Mouse (Mus musculus): ENCODE measurements around the gene Rgl2.

Gene Rgl2

GRCm38 (mm10) chr17:33968489-33968888 is 39.1 kb downstream of the Rgl2 start:
- peak; percentile 71 to 78 for DNase-seq (ENCODE audit: low spot score in 2 of 2)

- no peak for DNase-seq (ENCODE audit: low spot score in 2 of 2)
Observed at GRCm38 (mm10) chr17:33968927-33969326, 39.6 kb downstream of the Rgl2 start.

GRCm38 (mm10) chr17:33969394-33969793 is 40.1 kb downstream of the Rgl2 start:
- DNase-seq (ENCODE audit: low spot score in 2 of 2): no peak

- no peak for DNase-seq (ENCODE audit: low spot score in 2 of 2)
Observed at GRCm38 (mm10) chr17:33972691-33973090, 43.3 kb downstream of the Rgl2 start.

- no peak for DNase-seq (ENCODE audit: low spot score in 2 of 2)
Observed at GRCm38 (mm10) chr17:33973572-33973971, 44.2 kb downstream of the Rgl2 start.

- DNase-seq (ENCODE audit: low spot score in 2 of 2): no peak
Observed at GRCm38 (mm10) chr17:33977861-33978557, 48.7 kb downstream of the Rgl2 start.

- peak; percentile 65 to 83 for DNase-seq (ENCODE audit: low spot score in 2 of 2)
Observed at GRCm38 (mm10) chr17:33978631-33979031, 49.3 kb downstream of the Rgl2 start.

GRCm38 (mm10) chr17:33979512-33980050 is 50.2 kb downstream of the Rgl2 start:
- DNase-seq (ENCODE audit: low spot score in 2 of 2): no peak

GRCm38 (mm10) chr17:33980181-33981035 is 51.1 kb downstream of the Rgl2 start:
- DNase-seq (ENCODE audit: low spot score in 2 of 2): no peak

- DNase-seq (ENCODE audit: low spot score in 2 of 2): peak; percentile 68 to 87
Observed at GRCm38 (mm10) chr17:33981192-33981909, 52.0 kb downstream of the Rgl2 start.

GRCm38 (mm10) chr17:33982136-33982535 is 52.8 kb downstream of the Rgl2 start:
- DNase-seq (ENCODE audit: low spot score in 2 of 2): peak in 1 of 2 experiments; percentile 44

All from urinary bladder, postnatal 36 days (tissue).